In the genomic region with DNA sequence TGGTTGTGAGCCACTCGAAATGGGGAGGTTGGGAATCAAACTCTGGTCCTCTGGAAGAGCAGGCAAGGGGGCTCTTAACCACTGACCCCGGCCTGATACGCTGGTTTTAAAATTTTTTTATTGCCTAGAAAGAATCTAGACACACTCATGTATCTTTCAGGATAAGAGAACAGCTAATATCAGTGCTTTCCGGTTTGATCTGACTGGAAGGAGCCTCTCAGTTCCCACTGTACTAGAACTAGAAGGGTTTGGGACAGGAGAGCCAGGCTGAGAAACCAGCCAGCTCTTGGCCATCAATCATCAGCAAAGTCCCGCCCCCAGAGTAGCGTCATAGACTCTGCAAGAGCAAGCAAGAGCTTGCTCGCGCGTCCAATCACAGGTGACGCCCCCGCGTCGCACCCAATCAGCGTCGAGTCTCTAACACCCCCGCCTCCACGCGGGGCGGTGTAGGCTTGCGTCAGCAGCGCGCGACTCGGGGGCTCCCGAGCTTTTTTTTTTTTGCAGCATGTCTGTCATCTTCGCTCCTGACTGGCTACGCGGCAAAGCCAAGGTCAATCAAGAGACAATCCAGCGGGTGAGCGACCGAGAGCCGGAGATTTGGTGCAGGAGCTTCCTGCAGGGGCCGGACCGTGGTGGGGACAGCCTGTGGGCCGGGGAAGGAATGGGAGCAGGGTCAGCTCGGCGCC, we compare ENCODE assay signal across 8 mouse cellular contexts. TPM values are rescaled to one million over a fixed set of nuclear protein-coding genes. Genes with fewer than 3 reads are reported as not detected.
DNase-seq lines count a peak whose midpoint lies in the region; ATAC-seq lines count a peak whose summit lies in the region.

A gene (plus strand): TSS at position 432 of the 686 bp plus-strand sequence.

- ATAC-seq in hindbrain, embryonic 15.5 days (ENCODE audit: low FRiP score, low read depth), result peak; percentile 99

- H3K4me3 ChIP-seq in hindbrain, embryonic 15.5 days, result peak within 1 kb of the TSS; percentile 78

- peaks cover 13% of the 10 kb centered on the region for H3K36me3 ChIP-seq in hindbrain, embryonic 15.5 days

- peak within 1 kb of the TSS; percentile 75 for H3K4me2 ChIP-seq in hindbrain, embryonic 15.5 days

- 5% methylated on average over 37 of the region's 37 CpGs for WGBS in hindbrain, embryonic 15.5 days

- peaks cover 32% of the 10 kb centered on the region for H3K4me1 ChIP-seq in hindbrain, embryonic 15.5 days (replicated peaks)

- peak; percentile 96 for DNase-seq in T-cell, adult 2 months (ENCODE audit: low spot score)
- peak; percentile 98 for DNase-seq in cerebellum, postnatal 36 days
- DNase-seq in frontal cortex, postnatal 36 days (ENCODE audit: low spot score in 2 of 2), result peak; percentile 93 to 98
- DNase-seq in left cerebral cortex, adult 11 months (ENCODE audit: low spot score), result peak; percentile 98
- peak; percentile 98 to 99 for DNase-seq in lung, postnatal 4 days
- DNase-seq in retina, postnatal 7 days (ENCODE audit: low read depth, low spot score), result peak; percentile 98
- DNase-seq in urinary bladder, adult 2 months (ENCODE audit: low spot score), result peak; percentile 75

- H3K27me3 ChIP-seq in hindbrain, embryonic 15.5 days, result no peaks in the 10 kb centered on the region

- no peaks in the 10 kb centered on the region for H3K9me3 ChIP-seq in hindbrain, embryonic 15.5 days

- peak within 1 kb of the TSS; percentile 91 for H3K9ac ChIP-seq in hindbrain, embryonic 15.5 days

- H3K27ac ChIP-seq in hindbrain, embryonic 15.5 days (replicated peaks), result peak within 1 kb of the TSS; percentile 94

RNA-seq across cellular contexts. Expression of the gene that starts here (rescaled TPM):
- polyA plus RNA-seq in hindbrain, embryonic 15.5 days (2015; fragmentation: Nextera tagmentation; extraction: Ambion mirVana), result 168 and 174 TPM in 2 replicates
- 44.2 and 46.8 TPM in 2 replicates for polyA plus RNA-seq in urinary bladder, adult 2 months (2012; rRNA removed)

Comparison
In these comparisons a context has a peak if more than half of its experiments do, and no peak if none do; other contexts are left out.
1. Peak in every context shown above with its lines: DNase-seq, ATAC-seq, H3K4me3 ChIP-seq and H3K27ac ChIP-seq.